Mouse (Mus musculus): ENCODE data around the gene Fbl. TPM values are rescaled to one million over a fixed set of nuclear protein-coding genes. Genes with fewer than 3 reads are reported as not detected.
A peak's percentile ranks its signal among the peaks of the same experiment; 100 is the strongest.
"Not testable (repeated sequence)": the region's sequence is repeated elsewhere in the genome, so short reads cannot be mapped to it uniquely, and the experiment has no call there.

Gene Fbl
- polyA plus RNA-seq (2015; fragmentation: Nextera tagmentation; extraction: Ambion mirVana), result 105 and 110 TPM in 2 replicates

DNA sequence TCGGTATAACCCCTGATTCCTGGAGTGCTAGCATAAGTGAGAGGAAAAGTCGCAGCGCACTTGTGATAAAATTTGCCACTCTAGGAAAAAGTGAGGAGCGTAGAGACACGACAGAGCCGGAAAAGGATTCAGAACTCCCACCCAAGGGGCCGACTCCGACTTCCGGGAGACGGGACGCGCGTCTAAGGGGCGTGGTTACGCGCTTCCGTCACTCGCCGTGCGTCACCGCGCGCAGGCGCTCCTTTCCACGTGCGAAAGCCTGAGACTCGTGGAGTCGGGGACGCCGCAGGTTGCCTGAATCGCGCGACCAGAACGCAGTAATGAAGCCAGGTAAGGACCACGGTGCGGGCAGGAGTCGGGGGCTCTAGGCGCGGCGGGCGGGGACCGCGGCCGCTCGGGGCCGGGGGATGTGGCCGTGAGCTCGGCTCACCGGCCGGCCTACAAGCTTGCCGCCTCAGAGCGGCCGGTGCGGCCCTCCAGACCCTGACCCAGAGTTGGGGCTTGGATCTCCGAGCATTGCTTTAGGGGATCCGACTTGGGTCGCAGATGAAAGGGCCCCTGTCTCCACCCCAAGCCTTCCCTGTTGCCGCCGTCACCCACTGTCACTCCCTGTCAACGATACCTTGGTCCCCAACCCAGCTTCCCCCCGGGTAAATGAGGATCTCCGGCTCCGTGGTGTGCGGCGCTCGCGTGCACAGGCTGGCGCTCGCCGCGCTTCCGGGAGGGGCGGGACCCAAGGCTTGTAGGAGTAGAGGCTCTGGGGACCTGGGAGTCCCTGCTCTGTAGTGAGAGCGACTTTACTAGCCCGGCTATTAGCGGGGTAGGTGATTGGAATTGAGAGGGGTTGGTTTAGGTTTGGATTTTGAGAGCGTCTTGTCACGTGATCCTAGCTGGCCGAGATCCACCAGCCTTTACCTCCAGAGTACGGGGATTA lies at the start of gene Fbl:
Gene Fbl, plus strand, starts transcription at position 222 of the 934 bp plus-strand sequence.
- H3K9ac ChIP-seq, result peak within 1 kb of the TSS; percentile 73
- peak within 1 kb of the TSS; percentile 83 for H3K4me2 ChIP-seq
- ATAC-seq (ENCODE audit: insufficient number of reproducible peaks, low FRiP score, low TSS enrichment, low read depth), result peak; percentile 89
- peaks cover 3% of the 10 kb centered on the region; the same call in 1 of the 2 replicates for H3K36me3 ChIP-seq
- under 1% methylated on average over 80 of the region's 80 CpGs for WGBS
- H3K27ac ChIP-seq, result peak within 1 kb of the TSS; percentile 92
- H3K4me3 ChIP-seq, result peak within 1 kb of the TSS; percentile 97
- no peaks in the 10 kb centered on the region for H3K27me3 ChIP-seq
- peaks cover 29% of the 10 kb centered on the region for H3K4me1 ChIP-seq
- no peaks in the 10 kb centered on the region; the same call in 1 of the 2 replicates for H3K9me3 ChIP-seq

- H3K4me2 ChIP-seq, result no peak within 1 kb of the TSS
- no peaks in the 10 kb centered on the region for H3K4me1 ChIP-seq
- ATAC-seq (ENCODE audit: insufficient number of reproducible peaks, low FRiP score, low TSS enrichment, low read depth), result no peak
These were observed 40.3 kb upstream of the Fbl start, which contains the start of gene 9530053A07Rik for GRCm38 (mm10) chr7:28129166-28129565. Gene 9530053A07Rik (plus strand): TSS chr7:28129466.

DNA sequence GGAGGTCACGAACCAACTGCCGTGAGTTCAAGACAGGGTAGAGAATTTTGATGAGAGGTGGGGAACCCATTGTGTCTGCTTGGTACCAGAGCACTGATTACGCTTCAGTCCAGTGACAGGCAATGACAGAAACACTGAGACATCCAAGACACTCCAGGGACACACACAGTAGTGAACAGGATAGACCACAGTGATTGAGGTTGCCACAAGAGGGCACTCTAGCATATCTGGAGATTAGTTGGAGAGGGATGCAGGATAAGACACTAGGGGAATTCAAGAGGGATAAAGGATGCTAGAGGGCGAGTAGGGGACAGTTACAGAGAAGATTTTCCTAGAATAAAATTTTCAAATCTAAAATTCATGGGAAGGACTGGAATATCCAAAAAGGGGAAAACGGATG lies 31.9 kb upstream of the Fbl start:
- Histone ChIP-seq H3K9me3 (no peaks in the 10 kb centered on the region), H3K4me2 (no peak overlapping the region), H3K9ac (no peak overlapping the region), H3K27ac (no peak overlapping the region), H3K36me3 (no peaks in the 10 kb centered on the region), H3K4me1 (no peaks in the 10 kb centered on the region), H3K4me3 (no peak overlapping the region), H3K27me3 (no peaks in the 10 kb centered on the region)
- WGBS, result 61% methylated on average over 5 of the region's 5 CpGs
- no peak for ATAC-seq (ENCODE audit: insufficient number of reproducible peaks, low FRiP score, low TSS enrichment, low read depth)

More at GRCm38 (mm10) chr7:28129166-28129565, 40.3 kb upstream of the Fbl start, which contains the start of gene 9530053A07Rik:
- H3K9me3 ChIP-seq, result no peaks in the 10 kb centered on the region
- H3K27ac ChIP-seq, result no peak within 1 kb of the TSS
- no peaks in the 10 kb centered on the region for H3K36me3 ChIP-seq
- H3K4me3 ChIP-seq, result no peak within 1 kb of the TSS
- 82% methylated on average over 5 of the region's 5 CpGs for WGBS
- H3K9ac ChIP-seq, result no peak within 1 kb of the TSS
- no peaks in the 10 kb centered on the region for H3K27me3 ChIP-seq

DNA sequence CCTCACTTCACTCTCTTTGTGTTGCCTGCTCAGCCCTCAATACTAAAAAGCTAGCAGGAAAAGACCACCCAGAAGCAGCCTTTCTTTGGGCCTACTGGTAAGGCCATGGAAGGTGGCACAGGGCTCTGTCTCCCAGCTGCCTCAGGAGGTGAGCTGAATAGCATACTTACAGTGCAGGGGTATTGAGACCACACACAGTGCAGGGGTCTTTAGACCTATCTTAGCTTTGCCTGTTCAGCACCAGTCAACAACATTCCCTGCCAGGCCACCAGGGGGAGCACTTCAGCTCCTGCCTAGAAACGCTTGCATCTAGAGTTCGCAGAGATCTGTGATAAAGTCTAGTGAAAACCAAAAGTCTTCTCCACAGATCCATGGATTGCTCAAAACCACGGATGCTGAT lies 21.2 kb upstream of the Fbl start:
- H3K36me3 ChIP-seq, result no peaks in the 10 kb centered on the region
- no peak overlapping the region for H3K4me2 ChIP-seq
- H3K4me1 ChIP-seq, result no peaks in the 10 kb centered on the region
- H3K27me3 ChIP-seq, result no peaks in the 10 kb centered on the region
- no peak overlapping the region for H3K27ac ChIP-seq
- H3K9me3 ChIP-seq, result peaks cover 4% of the 10 kb centered on the region; the same call in 1 of the 2 replicates
- 23% methylated on average over 3 of the region's 3 CpGs for WGBS
- no peak for ATAC-seq (ENCODE audit: insufficient number of reproducible peaks, low FRiP score, low TSS enrichment, low read depth)
- H3K4me3 ChIP-seq, result no peak overlapping the region
- no peak overlapping the region for H3K9ac ChIP-seq

- Histone ChIP-seq H3K4me3 (no peak overlapping the region), H3K36me3 (no peaks in the 10 kb centered on the region), H3K27me3 (no peaks in the 10 kb centered on the region), H3K4me1 (no peaks in the 10 kb centered on the region), H3K9me3 (no peaks in the 10 kb centered on the region), H3K4me2 (no peak overlapping the region), H3K27ac (no peak overlapping the region), H3K9ac (no peak overlapping the region)
- WGBS, result 87% methylated on average over 1 of the region's 1 CpGs
- no peak for ATAC-seq (ENCODE audit: insufficient number of reproducible peaks, low FRiP score, low TSS enrichment, low read depth)
These were observed 19.7 kb upstream of the Fbl start for GRCm38 (mm10) chr7:28149841-28150240.

GRCm38 (mm10) chr7:28151584-28152221 lies 17.8 kb upstream of the Fbl start:
- no peaks in the 10 kb centered on the region for H3K4me1 ChIP-seq
- H3K9ac ChIP-seq, result 0 out of 2 replicates have a peak overlapping the region, but pooled peaks have one; percentile 14
- no peak overlapping the region for H3K27ac ChIP-seq
- whole genome bisulfite sequencing, result 15% methylated on average over 13 of the region's 13 CpGs
- no peak overlapping the region for H3K4me2 ChIP-seq
- no peaks in the 10 kb centered on the region for H3K27me3 ChIP-seq
- no peaks in the 10 kb centered on the region for H3K36me3 ChIP-seq
- ATAC-seq (ENCODE audit: insufficient number of reproducible peaks, low FRiP score, low TSS enrichment, low read depth), result no peak
- H3K9me3 ChIP-seq, result no peaks in the 10 kb centered on the region
- no peak overlapping the region for H3K4me3 ChIP-seq

GRCm38 (mm10) chr7:28153595-28153994 lies 15.9 kb upstream of the Fbl start:
- ATAC-seq (ENCODE audit: insufficient number of reproducible peaks, low FRiP score, low TSS enrichment, low read depth); H3K4me3 ChIP-seq; H3K9ac ChIP-seq; H3K36me3 ChIP-seq; H3K4me2 ChIP-seq; H3K9me3 ChIP-seq; H3K27ac ChIP-seq; H3K4me1 ChIP-seq; H3K27me3 ChIP-seq: not testable (repeated sequence)
- 40% methylated on average over 5 of the region's 5 CpGs for WGBS

- WGBS, result 44% methylated on average over 6 of the region's 6 CpGs
- H3K9me3 ChIP-seq, result no peaks in the 10 kb centered on the region
- H3K27me3 ChIP-seq, result 0 out of 2 replicates have a peak, but pooled peaks cover 9% of the 10 kb centered on the region
- no peak overlapping the region for H3K27ac ChIP-seq
- no peak overlapping the region for H3K4me2 ChIP-seq
- H3K4me3 ChIP-seq, result no peak overlapping the region
- ATAC-seq (ENCODE audit: insufficient number of reproducible peaks, low FRiP score, low TSS enrichment, low read depth), result no peak
- H3K9ac ChIP-seq, result no peak overlapping the region
- no peaks in the 10 kb centered on the region for H3K36me3 ChIP-seq
- H3K4me1 ChIP-seq, result no peaks in the 10 kb centered on the region
These were observed 10.2 kb upstream of the Fbl start for GRCm38 (mm10) chr7:28159292-28159691.

- Histone ChIP-seq H3K4me3 (no peak overlapping the region), H3K9ac (no peak overlapping the region), H3K4me1 (no peaks in the 10 kb centered on the region), H3K36me3 (no peaks in the 10 kb centered on the region), H3K27me3 (0 out of 2 replicates have a peak, but pooled peaks cover 9% of the 10 kb centered on the region), H3K27ac (no peak overlapping the region), H3K4me2 (no peak overlapping the region), H3K9me3 (no peaks in the 10 kb centered on the region)
- 81% methylated on average over 3 of the region's 3 CpGs for WGBS
- ATAC-seq (ENCODE audit: insufficient number of reproducible peaks, low FRiP score, low TSS enrichment, low read depth), result no peak
These were observed 9.6 kb upstream of the Fbl start for GRCm38 (mm10) chr7:28159893-28160292.

- 46% methylated on average over 9 of the region's 9 CpGs for WGBS
- no peaks in the 10 kb centered on the region for H3K4me1 ChIP-seq
- H3K9me3 ChIP-seq, result no peaks in the 10 kb centered on the region; the same call in 1 of the 2 replicates
These were observed 8.3 kb upstream of the Fbl start for GRCm38 (mm10) chr7:28161163-28161749.

GRCm38 (mm10) chr7:28165406-28165805 lies 4.1 kb upstream of the Fbl start:
- H3K4me3 ChIP-seq, result no peak overlapping the region
- H3K27me3 ChIP-seq, result no peaks in the 10 kb centered on the region
- ATAC-seq (ENCODE audit: insufficient number of reproducible peaks, low FRiP score, low TSS enrichment, low read depth), result no peak
- no peaks in the 10 kb centered on the region; the same call in 1 of the 2 replicates for H3K9me3 ChIP-seq
- H3K36me3 ChIP-seq, result no peaks in the 10 kb centered on the region
- H3K9ac ChIP-seq, result no peak overlapping the region
- no peak overlapping the region for H3K27ac ChIP-seq
- H3K4me2 ChIP-seq, result no peak overlapping the region
- peaks cover 13% of the 10 kb centered on the region for H3K4me1 ChIP-seq
- WGBS, result 81% methylated on average over 6 of the region's 6 CpGs

More at GRCm38 (mm10) chr7:28161163-28161749, 8.3 kb upstream of the Fbl start:
- H3K9ac ChIP-seq, result no peak overlapping the region
- H3K27ac ChIP-seq, result no peak overlapping the region
- H3K4me2 ChIP-seq, result no peak overlapping the region
- H3K36me3 ChIP-seq, result no peaks in the 10 kb centered on the region
- ATAC-seq (ENCODE audit: insufficient number of reproducible peaks, low FRiP score, low TSS enrichment, low read depth), result no peak
- H3K4me3 ChIP-seq, result no peak overlapping the region
- H3K27me3 ChIP-seq, result 0 out of 2 replicates have a peak, but pooled peaks cover 9% of the 10 kb centered on the region

All from limb, embryonic 15.5 days (tissue).